Mouse (Mus musculus): ENCODE measurements around the gene Hesx1. TPM values are rescaled to one million over a fixed set of nuclear protein-coding genes. Genes with fewer than 3 reads are reported as not detected.
A peak's percentile ranks its signal among the peaks of the same experiment; 100 is the strongest.
"Not testable (repeated sequence)": the region's sequence is repeated elsewhere in the genome, so short reads cannot be mapped to it uniquely, and the experiment has no call there.

The Hesx1 gene
- total RNA-seq (2017) = 1.2 TPM in 1 of 2 replicates, not detected in the other

- ATAC-seq (replicated peaks; ENCODE audit: low read depth, poor library complexity, severe bottlenecking) = peak; percentile 91
Measured at GRCm38 (mm10) chr14:26994211-26994741, at the start of gene Hesx1. Hesx1 (plus strand) TSS chr14:26994416.

- not testable (repeated sequence) for ATAC-seq (replicated peaks; ENCODE audit: low read depth, poor library complexity, severe bottlenecking)
Measured at GRCm38 (mm10) chr14:26956139-26956538, 38.1 kb upstream of the Hesx1 start.

- no peak for ATAC-seq (replicated peaks; ENCODE audit: low read depth, poor library complexity, severe bottlenecking)
Measured at GRCm38 (mm10) chr14:26960518-26960917, 33.7 kb upstream of the Hesx1 start.

- ATAC-seq (replicated peaks; ENCODE audit: low read depth, poor library complexity, severe bottlenecking) = no peak
Measured at GRCm38 (mm10) chr14:26969164-26969563, 25.1 kb upstream of the Hesx1 start.

- peak; percentile 47 for ATAC-seq (replicated peaks; ENCODE audit: low read depth, poor library complexity, severe bottlenecking)
Measured at GRCm38 (mm10) chr14:26969856-26970407, 24.3 kb upstream of the Hesx1 start.

GRCm38 (mm10) chr14:26970439-26970932 is 23.7 kb upstream of the Hesx1 start:
- peak; percentile 97 for ATAC-seq (replicated peaks; ENCODE audit: low read depth, poor library complexity, severe bottlenecking)

- no peak for ATAC-seq (replicated peaks; ENCODE audit: low read depth, poor library complexity, severe bottlenecking)
Measured at GRCm38 (mm10) chr14:26971106-26971789, 23.0 kb upstream of the Hesx1 start, which contains the start of gene Appl1. Appl1 (minus strand) TSS chr14:26971232.

- ATAC-seq (replicated peaks; ENCODE audit: low read depth, poor library complexity, severe bottlenecking) = no peak
Measured at GRCm38 (mm10) chr14:26973089-26973488, 21.1 kb upstream of the Hesx1 start.

- no peak for ATAC-seq (replicated peaks; ENCODE audit: low read depth, poor library complexity, severe bottlenecking)
Measured at GRCm38 (mm10) chr14:26975490-26975889, 18.7 kb upstream of the Hesx1 start.

- peak; percentile 85 for ATAC-seq (replicated peaks; ENCODE audit: low read depth, poor library complexity, severe bottlenecking)
Measured at GRCm38 (mm10) chr14:26976212-26976611, 18.0 kb upstream of the Hesx1 start.

GRCm38 (mm10) chr14:26977500-26977899 is 16.7 kb upstream of the Hesx1 start:
- ATAC-seq (replicated peaks; ENCODE audit: low read depth, poor library complexity, severe bottlenecking) = peak; percentile 52

GRCm38 (mm10) chr14:26979808-26980207 is 14.4 kb upstream of the Hesx1 start:
- ATAC-seq (replicated peaks; ENCODE audit: low read depth, poor library complexity, severe bottlenecking) = no peak

GRCm38 (mm10) chr14:26981021-26981420 is 13.2 kb upstream of the Hesx1 start:
- ATAC-seq (replicated peaks; ENCODE audit: low read depth, poor library complexity, severe bottlenecking) = no peak

GRCm38 (mm10) chr14:26981494-26982149 is 12.6 kb upstream of the Hesx1 start:
- ATAC-seq (replicated peaks; ENCODE audit: low read depth, poor library complexity, severe bottlenecking) = no peak

GRCm38 (mm10) chr14:26982150-26982530 is 12.1 kb upstream of the Hesx1 start:
- ATAC-seq (replicated peaks; ENCODE audit: low read depth, poor library complexity, severe bottlenecking) = no peak

- no peak for ATAC-seq (replicated peaks; ENCODE audit: low read depth, poor library complexity, severe bottlenecking)
Measured at GRCm38 (mm10) chr14:26988694-26989093, 5.5 kb upstream of the Hesx1 start.

- no peak for ATAC-seq (replicated peaks; ENCODE audit: low read depth, poor library complexity, severe bottlenecking)
Measured at GRCm38 (mm10) chr14:26991622-26992021, 2.6 kb upstream of the Hesx1 start.

- no peak for ATAC-seq (replicated peaks; ENCODE audit: low read depth, poor library complexity, severe bottlenecking)
Measured at GRCm38 (mm10) chr14:26993427-26993826, 789 bp upstream of the Hesx1 start.

GRCm38 (mm10) chr14:26996257-26996656 is 2.0 kb downstream of the Hesx1 start:
- no peak for ATAC-seq (replicated peaks; ENCODE audit: low read depth, poor library complexity, severe bottlenecking)

- no peak for ATAC-seq (replicated peaks; ENCODE audit: low read depth, poor library complexity, severe bottlenecking)
Measured at GRCm38 (mm10) chr14:27000386-27000785, 6.2 kb downstream of the Hesx1 start.

GRCm38 (mm10) chr14:27004906-27005305 is 10.7 kb downstream of the Hesx1 start:
- no peak for ATAC-seq (replicated peaks; ENCODE audit: low read depth, poor library complexity, severe bottlenecking)
